Mouse (Mus musculus) stomach, postnatal 0 days (tissue): ENCODE results near the gene Ptprm. TPM values are rescaled to one million over a fixed set of nuclear protein-coding genes. Genes with fewer than 3 reads are reported as not detected.

Source experiments
- ATAC-seq: fragments of 200-750 bp; cut with Nextera tagmentation; 2 replicates; pipeline ENCODE4 v1.8.0; 2017; ENCODE audit not compliant: low FRiP score, low TSS enrichment
- DNase-seq: peaks from one replicate; pipeline ENCODE4 v3.0.0-alpha.2; 2016; ENCODE audit warnings: low spot score
- H3K27ac ChIP-seq: fragments of 300-500 bp; sonication (generic); replicated peaks from 2 replicates; pipeline ENCODE4 v1.5.1; 2014; ENCODE audit warnings: mild to moderate bottlenecking, control low read depth
- H3K27me3 ChIP-seq: fragments of 300-500 bp; sonication (generic); 2 replicates; pipeline ENCODE4 v1.6.1; 2014; ENCODE audit warnings: low read length; ENCODE audit not compliant: control insufficient read depth, insufficient read depth
- H3K36me3 ChIP-seq: fragments of 300-500 bp; sonication (generic); 2 replicates; pipeline ENCODE4 v1.6.1; 2014; ENCODE audit warnings: low read length, mixed read lengths; ENCODE audit not compliant: control insufficient read depth, insufficient read depth
- H3K4me1 ChIP-seq: fragments of 300-500 bp; sonication (generic); replicated peaks from 2 replicates; pipeline ENCODE4 v1.6.1; 2014; ENCODE audit warnings: antibody characterized with exemption; ENCODE audit not compliant: control insufficient read depth, insufficient read depth
- H3K4me2 ChIP-seq: fragments of 300-500 bp; sonication (generic); replicated peaks from 2 replicates; pipeline ENCODE4 v1.6.1; 2014; ENCODE audit warnings: low read depth, mild to moderate bottlenecking, control low read depth, moderate library complexity
- H3K4me3 ChIP-seq: fragments of 300-500 bp; sonication (generic); 2 replicates; pipeline ENCODE4 v1.5.1; 2014; ENCODE audit warnings: low read depth, low read length, control low read depth
- H3K9ac ChIP-seq: fragments of 300-500 bp; sonication (generic); 2 replicates; pipeline ENCODE4 v1.6.1; 2014; ENCODE audit warnings: mild to moderate bottlenecking, low read length, control low read depth, mixed read lengths
- H3K9me3 ChIP-seq: fragments of 300-500 bp; sonication (generic); 2 replicates; pipeline ENCODE4 v1.6.1; 2016; ENCODE audit warnings: low read length; ENCODE audit not compliant: control insufficient read depth
- CTCF ChIP-seq: IDR thresholded peaks from 2 replicates; pipeline ENCODE4 v1.5.1; 2016; ENCODE audit warnings: antibody characterized with exemption, low read depth, mild to moderate bottlenecking, moderate library complexity
- EP300 ChIP-seq: optimal IDR thresholded peaks from 2 replicates; pipeline ENCODE3; 2016; ENCODE audit warnings: antibody characterized with exemption
- WGBS: fragments of 180-500 bp; shearing (Covaris S2); extraction: QIAGEN DNeasy Blood & Tissue Kit; methylation state at CpG from one replicate; pipeline ENCODE4 v1.1.7; 2014; 5-methylcytosine and 5-hydroxymethylcytosine counted together
- polyA plus RNA-seq: library from polyadenylated mRNA; unstranded; fragments of >200 nt; fragmentation: Nextera tagmentation; extraction: Ambion mirVana; gene quantifications from 2 replicates; pipeline ENCODE4 v1.2.1, GENCODE M21; 2015

Gene Ptprm
- polyA plus RNA-seq, 1 experiment from 2014 or later, result 3.6 TPM

GRCm38 (mm10) chr17:67323777-67324498 lies 30.3 kb downstream of the Ptprm start:
- Histone ChIP-seq H3K27me3 (no peaks in the 10 kb centered on the region), H3K36me3 (no peaks in the 10 kb centered on the region), H3K9me3 (no peaks in the 10 kb centered on the region), H3K4me1 (no peaks in the 10 kb centered on the region), H3K27ac (no peak overlapping the region), H3K4me2 (no peak overlapping the region), H3K4me3 (no peak overlapping the region), H3K9ac (no peak overlapping the region)
- ATAC-seq (no peak), DNase-seq (no peak)
- no peak for TF ChIP-seq CTCF
- no peak for TF ChIP-seq EP300
- WGBS, result 50% methylated on average over 11 of the region's 11 CpGs

- Histone ChIP-seq H3K9me3 (no peaks in the 10 kb centered on the region), H3K9ac (no peak overlapping the region), H3K4me1 (no peaks in the 10 kb centered on the region), H3K4me3 (no peak overlapping the region), H3K36me3 (no peaks in the 10 kb centered on the region), H3K4me2 (no peak overlapping the region), H3K27me3 (no peaks in the 10 kb centered on the region), H3K27ac (no peak overlapping the region)
- TF ChIP-seq CTCF, result no peak
- no peak for TF ChIP-seq EP300
- WGBS, result 66% methylated on average over 4 of the region's 4 CpGs
- ATAC-seq (no peak), DNase-seq (no peak)
These were observed 39.6 kb downstream of the Ptprm start for GRCm38 (mm10) chr17:67314491-67315205.

GRCm38 (mm10) chr17:67308421-67308820 lies 45.8 kb downstream of the Ptprm start:
- no peak overlapping the region for H3K4me2 ChIP-seq
- no peaks in the 10 kb centered on the region for H3K27me3 ChIP-seq
- 81% methylated on average over 3 of the region's 3 CpGs for WGBS
- H3K4me3 ChIP-seq, result no peak overlapping the region
- no peak overlapping the region for H3K27ac ChIP-seq
- TF ChIP-seq CTCF, result no peak
- no peak for TF ChIP-seq EP300
- H3K9me3 ChIP-seq, result no peaks in the 10 kb centered on the region
- H3K36me3 ChIP-seq, result no peaks in the 10 kb centered on the region
- no peak overlapping the region for H3K9ac ChIP-seq
- ATAC-seq, result no peak
- no peaks in the 10 kb centered on the region for H3K4me1 ChIP-seq
- no peak for DNase-seq

- Histone ChIP-seq H3K4me1 (no peaks in the 10 kb centered on the region), H3K27ac (no peak overlapping the region), H3K36me3 (no peaks in the 10 kb centered on the region), H3K4me3 (no peak overlapping the region), H3K4me2 (no peak overlapping the region), H3K9me3 (no peaks in the 10 kb centered on the region), H3K27me3 (no peaks in the 10 kb centered on the region), H3K9ac (no peak overlapping the region)
- TF ChIP-seq EP300, result no peak
- no peak for TF ChIP-seq CTCF
- no peak for ATAC-seq
- no peak for DNase-seq
- 71% methylated on average over 10 of the region's 10 CpGs for WGBS
These were observed 48.0 kb downstream of the Ptprm start for GRCm38 (mm10) chr17:67306066-67306845.

GRCm38 (mm10) chr17:67304831-67305230 lies 49.4 kb downstream of the Ptprm start:
- Histone ChIP-seq H3K27me3 (no peaks in the 10 kb centered on the region), H3K4me3 (no peak overlapping the region), H3K27ac (no peak overlapping the region), H3K9ac (no peak overlapping the region), H3K9me3 (no peaks in the 10 kb centered on the region), H3K36me3 (no peaks in the 10 kb centered on the region), H3K4me2 (no peak overlapping the region), H3K4me1 (no peaks in the 10 kb centered on the region)
- peak; percentile 64 for DNase-seq
- 53% methylated on average over 3 of the region's 3 CpGs for WGBS
- ATAC-seq, result peak; percentile 82
- TF ChIP-seq EP300 (no peak), CTCF (no peak; the same call in 1 of the 2 replicates)
